Mouse (Mus musculus) T-helper 2 cell (primary cell): ENCODE results near the gene Plekha7.

Experiments
- in situ Hi-C: fragments of 300-600 bp; cut with MboI, MseI; formaldehyde crosslinking; loops from one replicate; pipeline ENCODE4 v1.15.1; 2025; ENCODE audit warnings: high pct_unique_total_duplicates

Gene Plekha7

GRCm38 (mm10) chr7:116307871-116308631, at the start of gene Plekha7:
TSS of gene Plekha7 (minus strand) at chr7:116308376.
- in situ Hi-C loops = no loop called here

- in situ Hi-C loops = no loop called here
These were observed 28.1 kb upstream of the Plekha7 start for GRCm38 (mm10) chr7:116336226-116336625.

- in situ Hi-C loops = no loop called here
These were observed 27.0 kb upstream of the Plekha7 start for GRCm38 (mm10) chr7:116335133-116335532.

GRCm38 (mm10) chr7:116334669-116335038, 26.5 kb upstream of the Plekha7 start:
- in situ Hi-C loops = no loop called here

- in situ Hi-C loops = no loop called here
These were observed 25.8 kb upstream of the Plekha7 start, which contains the start of gene Rps13 for GRCm38 (mm10) chr7:116333713-116334668. TSS of gene Rps13 (minus strand) at chr7:116334195.

GRCm38 (mm10) chr7:116331246-116331645, 23.1 kb upstream of the Plekha7 start:
- in situ Hi-C loops = no loop called here

GRCm38 (mm10) chr7:116329858-116330257, 21.7 kb upstream of the Plekha7 start:
- in situ Hi-C loops = no loop called here

GRCm38 (mm10) chr7:116328777-116329176, 20.6 kb upstream of the Plekha7 start:
- in situ Hi-C loops = no loop called here

GRCm38 (mm10) chr7:116327901-116328300, 19.7 kb upstream of the Plekha7 start:
- in situ Hi-C loops = no loop called here

GRCm38 (mm10) chr7:116323331-116323964, 15.3 kb upstream of the Plekha7 start:
- in situ Hi-C loops = no loop called here

- in situ Hi-C loops = no loop called here
These were observed 1.3 kb upstream of the Plekha7 start for GRCm38 (mm10) chr7:116309456-116309855.

GRCm38 (mm10) chr7:116308632-116308991, 436 bp upstream of the Plekha7 start:
- in situ Hi-C loops = no loop called here

- in situ Hi-C loops = no loop called here
These were observed 891 bp downstream of the Plekha7 start for GRCm38 (mm10) chr7:116307099-116307870.

GRCm38 (mm10) chr7:116306601-116307000, 1.6 kb downstream of the Plekha7 start:
- in situ Hi-C loops = no loop called here

- in situ Hi-C loops = no loop called here
These were observed 6.4 kb downstream of the Plekha7 start for GRCm38 (mm10) chr7:116301661-116302311.

GRCm38 (mm10) chr7:116301144-116301543, 7.0 kb downstream of the Plekha7 start:
- in situ Hi-C loops = no loop called here

- in situ Hi-C loops = no loop called here
These were observed 9.3 kb downstream of the Plekha7 start for GRCm38 (mm10) chr7:116298851-116299250.

- in situ Hi-C loops = no loop called here
These were observed 9.8 kb downstream of the Plekha7 start for GRCm38 (mm10) chr7:116298389-116298788.

- in situ Hi-C loops = no loop called here
These were observed 13.2 kb downstream of the Plekha7 start for GRCm38 (mm10) chr7:116294961-116295360.

- in situ Hi-C loops = no loop called here
These were observed 15.8 kb downstream of the Plekha7 start for GRCm38 (mm10) chr7:116292377-116292776.

- in situ Hi-C loops = no loop called here
These were observed 17.6 kb downstream of the Plekha7 start for GRCm38 (mm10) chr7:116290559-116290958.
